Mouse (Mus musculus) adrenal gland, adult 2 months (tissue): ENCODE data around the gene Mybphl. TPM values are rescaled to one million over a fixed set of nuclear protein-coding genes. Genes with fewer than 3 reads are reported as not detected.
A peak's percentile ranks its signal among the peaks of the same experiment; 100 is the strongest.

Experiments used
- DNase-seq: peaks from one replicate; pipeline ENCODE4 v3.0.0; 2021
- polyA plus RNA-seq: library from polyadenylated mRNA; depleted of rRNA; stranded (reverse); fragments of >200 nt; gene quantifications from 2 replicates; pipeline ENCODE4 v1.2.3, GENCODE M21; 2012
- total RNA-seq, 2 experiments: library from RNA; stranded (reverse); gene quantifications; 2 replicates each; pipeline ENCODE4 v1.2.3; 2021

The Mybphl gene
- total and polyA plus RNA-seq, 3 experiments, result not detected

DNA sequence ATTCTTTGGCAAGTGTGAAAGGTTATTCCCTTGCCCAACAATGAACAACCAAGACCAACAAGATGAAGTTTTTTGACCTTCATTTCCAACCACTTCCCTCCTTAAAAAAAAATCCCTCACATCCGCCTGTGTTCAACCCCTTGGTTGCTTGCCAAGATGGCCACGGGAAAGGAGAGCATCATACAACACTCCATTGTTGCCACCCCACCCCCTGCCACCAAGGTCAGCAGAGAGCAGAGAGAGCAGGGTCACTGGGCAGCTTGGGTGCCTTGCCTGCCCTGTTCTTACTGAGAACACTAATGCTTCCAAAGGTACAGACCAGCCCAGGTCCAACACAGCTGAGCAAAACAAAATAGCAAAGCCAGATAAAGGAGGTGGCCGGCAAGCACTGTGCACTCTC, 7.6 kb downstream of the Mybphl start:
- DNase-seq, result peak; percentile 27

DNA sequence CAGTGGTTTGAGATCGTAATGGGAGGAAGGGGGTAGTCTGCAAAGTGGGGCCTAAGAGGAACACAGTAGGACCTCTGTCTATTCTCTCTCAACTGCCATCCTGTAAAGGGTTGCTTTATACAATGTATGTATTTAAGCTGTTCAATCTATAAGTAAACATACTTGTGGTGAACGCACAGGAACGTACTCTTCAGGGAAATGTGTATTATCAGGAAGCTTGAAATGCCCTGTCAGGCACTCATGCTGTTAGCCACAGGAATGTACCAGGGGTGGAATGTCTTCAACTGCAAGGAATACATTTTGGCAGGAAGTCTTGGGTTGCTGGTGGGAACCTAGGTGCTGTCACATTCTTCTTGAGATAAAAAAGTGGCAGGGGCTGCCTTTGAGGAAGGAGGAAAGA, 8.0 kb downstream of the Mybphl start:
- no peak for DNase-seq

GRCm38 (mm10) chr3:108378875-108379663, 14.4 kb downstream of the Mybphl start:
- DNase-seq, result peak; percentile 12

DNA sequence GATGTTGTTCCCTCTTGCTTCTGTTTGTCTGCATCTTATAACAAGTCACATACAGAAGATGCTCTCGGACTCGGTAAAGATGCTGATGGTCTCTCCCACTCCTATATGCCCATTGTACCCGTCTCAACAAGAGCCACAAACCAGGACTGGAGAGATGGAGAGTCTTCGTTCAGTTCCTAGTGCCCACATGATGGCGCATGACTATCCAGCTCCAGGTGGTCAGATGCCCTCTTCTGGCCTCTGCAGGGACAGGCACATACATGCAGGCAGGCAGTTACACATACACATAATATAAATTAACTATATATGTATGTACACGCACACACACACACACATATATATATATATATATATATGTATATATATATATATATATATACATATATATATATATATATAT, 16.0 kb downstream of the Mybphl start:
- no peak for DNase-seq

GRCm38 (mm10) chr3:108381945-108382875, 17.5 kb downstream of the Mybphl start:
- no peak for DNase-seq

- DNase-seq, result peak; percentile 94
Measured at GRCm38 (mm10) chr3:108383485-108384354, 19.0 kb downstream of the Mybphl start, which contains the start of gene Psrc1. Gene Psrc1 (plus strand): TSS chr3:108383839.

DNA sequence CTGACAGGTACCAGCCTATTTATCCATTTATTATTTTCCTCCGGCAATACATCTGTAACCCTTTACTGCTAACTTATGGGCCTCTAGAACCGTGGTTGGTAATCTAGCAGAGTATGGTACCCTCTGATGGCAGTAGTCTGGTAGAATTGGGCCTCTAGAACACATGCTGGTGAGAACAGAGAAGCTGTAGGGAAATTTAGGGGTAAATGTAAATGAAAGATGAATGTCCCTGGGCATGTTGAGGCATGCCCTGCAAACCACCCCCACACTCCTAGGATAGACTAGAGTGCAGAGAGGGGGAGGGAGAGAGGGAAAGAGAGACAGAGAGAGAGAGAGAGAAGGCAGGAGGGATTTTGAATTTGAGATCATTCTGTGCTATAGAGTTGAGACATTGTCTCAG, 19.7 kb downstream of the Mybphl start:
- no peak for DNase-seq

DNA sequence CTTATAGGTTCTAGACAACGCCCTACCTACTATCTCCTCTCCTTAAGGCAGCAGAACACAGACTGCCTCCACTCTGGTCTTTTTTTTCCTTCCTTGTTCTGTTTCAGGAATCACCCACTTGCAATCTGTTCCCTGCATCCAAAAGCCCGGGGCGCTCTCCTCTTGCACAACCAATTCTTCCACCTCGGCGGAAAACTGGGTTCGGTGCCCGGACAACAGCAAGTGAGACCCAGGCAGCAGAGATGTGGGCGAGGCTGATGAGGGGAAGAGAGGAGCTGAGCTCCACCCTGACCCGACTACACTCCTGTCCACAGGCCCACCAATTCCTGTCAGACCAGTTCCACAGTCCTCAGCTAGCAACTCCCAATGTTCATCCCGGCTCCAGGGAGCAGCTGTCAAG, 21.5 kb downstream of the Mybphl start:
- no peak for DNase-seq

- peak; percentile 94 for DNase-seq
Measured at GRCm38 (mm10) chr3:108389111-108389545, 24.4 kb downstream of the Mybphl start.

DNA sequence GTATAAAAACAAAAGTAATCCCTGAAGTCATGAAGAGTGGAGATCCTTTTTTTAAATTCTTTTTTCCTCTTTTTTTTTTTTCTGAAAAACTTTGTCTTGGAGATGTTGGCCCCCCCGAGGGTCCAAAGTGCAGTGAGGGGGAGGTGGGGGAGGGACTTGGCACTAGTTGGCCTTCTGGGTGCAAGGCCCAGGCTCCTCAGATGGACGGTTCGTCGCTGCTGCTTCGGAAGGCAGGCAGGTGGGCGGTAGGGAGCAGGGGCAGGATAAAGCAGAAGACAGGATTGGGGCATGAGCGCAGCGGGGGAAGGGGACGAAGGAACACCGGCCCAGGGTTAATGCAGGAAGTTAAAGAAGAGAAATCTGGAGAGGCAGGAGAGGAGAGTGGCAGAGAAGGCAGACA, 27.6 kb downstream of the Mybphl start:
- no peak for DNase-seq

DNA sequence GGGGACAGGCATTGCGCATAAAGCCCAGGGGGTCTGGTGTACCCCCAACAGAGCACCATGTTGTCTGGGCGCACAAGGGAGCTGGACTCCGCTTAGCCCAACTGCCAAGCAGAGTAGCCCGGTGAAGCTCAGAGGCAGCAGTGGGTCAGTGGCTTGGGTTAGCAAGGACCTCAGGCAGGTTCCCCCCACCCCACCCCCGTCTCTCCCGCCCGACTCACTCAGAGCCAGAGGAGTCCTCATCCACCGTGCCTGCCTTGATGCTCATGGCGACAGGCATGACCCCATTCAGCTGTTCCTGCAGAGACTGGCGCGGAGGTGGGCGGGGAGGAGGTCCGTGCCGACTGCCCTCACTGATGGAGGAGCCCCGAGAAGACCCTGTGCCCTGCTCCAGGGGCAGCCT, 28.1 kb downstream of the Mybphl start:
- no peak for DNase-seq

GRCm38 (mm10) chr3:108398281-108398680, 33.6 kb downstream of the Mybphl start:
- DNase-seq, result no peak

DNA sequence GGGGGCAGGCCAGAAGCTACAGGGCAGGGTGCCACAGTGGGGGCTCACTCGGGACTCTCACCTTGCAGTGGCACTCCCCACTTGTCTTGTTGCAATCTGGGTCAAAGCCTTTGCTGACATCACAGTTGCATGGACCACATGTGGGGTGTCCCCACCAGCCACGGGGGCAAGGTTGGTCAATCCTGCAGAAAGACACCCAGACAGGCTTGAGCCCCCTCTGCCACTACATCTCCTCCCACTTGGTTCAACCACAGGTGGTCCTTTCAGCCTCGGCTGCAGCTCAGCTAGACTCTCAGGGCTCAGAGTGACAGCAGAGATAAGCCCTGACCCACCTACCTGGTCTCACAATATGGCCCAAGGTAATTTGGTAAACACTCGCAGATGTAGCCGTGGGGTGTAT, 35.7 kb downstream of the Mybphl start:
- DNase-seq, result no peak

DNA sequence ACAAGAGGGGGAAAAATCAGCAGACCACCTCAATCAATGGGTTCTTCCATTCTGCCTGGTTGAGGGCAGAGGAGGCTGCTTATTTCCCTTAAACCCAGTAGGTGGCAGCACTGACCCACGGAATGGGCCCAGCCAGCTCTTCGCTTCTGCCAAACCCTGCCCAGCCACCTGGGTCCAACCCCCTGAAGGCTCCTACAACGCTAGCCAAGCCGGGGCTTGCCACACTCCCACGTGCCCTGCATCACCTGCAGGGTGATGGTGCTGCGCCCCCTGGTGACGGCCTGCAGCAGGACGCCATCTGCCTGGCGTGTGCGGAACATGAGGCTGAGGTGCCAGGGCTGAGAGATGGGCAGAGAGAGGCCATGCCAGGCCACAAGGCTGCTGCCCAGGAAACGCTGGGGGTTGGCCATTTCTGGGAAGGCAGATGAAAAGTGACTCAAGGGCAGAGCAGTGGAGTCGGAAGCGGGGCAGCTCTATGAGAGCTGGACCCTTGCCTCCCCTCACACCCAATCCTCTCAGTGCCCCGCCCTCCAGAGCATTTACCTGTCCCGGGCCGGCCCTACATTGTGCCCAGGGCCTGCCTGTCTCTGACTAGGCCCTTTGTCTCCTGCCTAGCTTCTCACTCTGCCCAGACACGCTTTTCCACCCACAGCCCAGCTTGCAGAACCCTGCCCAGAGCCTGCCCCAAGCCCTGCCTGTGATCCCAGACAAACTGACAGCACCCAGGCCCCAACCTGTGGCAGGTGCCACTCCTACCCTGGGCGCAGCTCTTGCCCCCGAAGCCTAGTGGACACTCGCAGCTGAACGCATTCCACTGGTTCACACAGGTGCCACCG, 37.2 kb downstream of the Mybphl start:
- peak; percentile 90 for DNase-seq

DNA sequence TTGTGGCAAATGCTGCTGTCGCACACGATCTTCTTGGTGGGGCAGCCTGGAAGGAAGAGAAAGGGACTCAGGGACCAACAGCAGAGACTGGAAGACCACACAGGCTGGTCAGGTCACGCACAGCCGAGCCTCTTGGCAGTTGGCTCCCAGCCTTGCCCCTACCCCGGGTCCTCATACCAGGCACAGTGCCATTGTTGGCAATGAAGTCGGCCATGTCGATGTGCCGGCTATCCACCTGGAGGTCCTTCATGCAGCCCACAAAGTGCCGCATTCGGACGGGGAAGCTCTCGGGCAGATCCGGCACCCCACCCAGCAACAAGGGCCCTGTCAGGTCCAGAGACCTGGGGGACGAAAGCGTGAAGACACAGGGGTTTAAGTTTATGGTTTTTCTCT, 37.8 kb downstream of the Mybphl start:
- DNase-seq, result no peak

DNA sequence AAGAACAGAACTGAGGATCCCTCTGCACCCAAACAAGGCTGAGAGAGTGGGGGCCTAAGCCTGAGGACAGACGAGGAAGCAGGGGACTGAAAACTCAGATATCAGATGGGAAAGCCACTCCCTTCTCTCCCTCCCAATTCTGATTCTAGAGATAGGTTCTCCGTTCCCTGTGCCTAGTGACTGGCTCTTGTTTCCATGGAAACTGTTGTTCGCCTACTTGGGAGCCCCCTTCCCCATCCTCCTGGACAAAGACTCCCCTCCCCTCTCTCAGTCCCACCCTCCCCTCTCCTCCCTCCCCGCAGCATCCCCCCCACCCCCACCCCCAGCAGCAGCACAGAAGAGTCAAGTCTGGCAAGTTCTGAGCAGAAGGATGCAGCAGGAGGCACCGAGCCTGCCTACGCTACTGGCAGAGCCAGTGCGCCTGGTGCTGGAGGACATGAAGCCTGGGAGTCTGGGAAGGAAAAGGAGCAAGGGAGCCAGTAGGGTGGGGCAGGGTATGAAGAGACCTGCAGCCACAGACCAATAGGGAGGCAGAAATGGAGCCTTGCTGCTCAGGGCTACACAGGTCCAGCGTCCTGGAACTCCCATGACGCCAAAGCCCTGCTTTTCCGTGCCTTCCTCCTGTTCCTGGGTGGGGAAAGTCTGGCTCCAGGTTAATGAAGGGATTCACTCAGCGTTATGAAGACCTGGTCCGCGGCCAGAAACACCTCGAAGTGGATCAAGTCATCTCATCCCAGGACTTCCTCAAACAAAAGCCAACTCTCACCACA, 41.0 kb downstream of the Mybphl start:
- DNase-seq, result no peak

DNA sequence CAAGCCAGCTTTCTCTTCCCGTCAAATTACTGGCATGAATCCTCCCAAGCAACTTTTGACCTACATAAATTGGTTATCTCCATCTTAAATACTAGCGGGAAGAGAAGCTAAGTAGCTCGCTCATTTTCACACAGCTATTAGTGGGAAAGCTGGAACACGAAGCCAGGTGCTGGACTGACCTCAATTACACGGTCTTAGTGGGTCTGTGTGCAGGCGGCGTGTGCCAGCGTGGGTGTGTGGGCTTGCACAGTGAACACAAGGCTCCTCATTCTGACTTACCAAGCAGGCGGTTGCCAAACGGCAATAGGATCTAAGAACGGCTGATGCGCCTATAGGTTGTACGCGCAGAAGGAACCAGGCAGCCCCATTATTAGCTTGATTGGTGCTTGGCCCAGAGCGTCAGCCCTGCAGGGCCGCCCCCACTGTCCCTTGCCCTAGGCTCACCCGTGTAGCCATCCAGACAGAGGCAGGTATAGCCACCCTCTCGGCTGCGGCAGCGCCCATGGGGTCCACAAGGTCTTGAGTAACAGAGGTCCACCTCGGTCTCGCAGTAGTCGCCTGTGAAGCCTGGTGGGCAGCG, 41.7 kb downstream of the Mybphl start:
- DNase-seq, result no peak

- no peak for DNase-seq
Measured at GRCm38 (mm10) chr3:108408517-108409008, 43.9 kb downstream of the Mybphl start.

DNA sequence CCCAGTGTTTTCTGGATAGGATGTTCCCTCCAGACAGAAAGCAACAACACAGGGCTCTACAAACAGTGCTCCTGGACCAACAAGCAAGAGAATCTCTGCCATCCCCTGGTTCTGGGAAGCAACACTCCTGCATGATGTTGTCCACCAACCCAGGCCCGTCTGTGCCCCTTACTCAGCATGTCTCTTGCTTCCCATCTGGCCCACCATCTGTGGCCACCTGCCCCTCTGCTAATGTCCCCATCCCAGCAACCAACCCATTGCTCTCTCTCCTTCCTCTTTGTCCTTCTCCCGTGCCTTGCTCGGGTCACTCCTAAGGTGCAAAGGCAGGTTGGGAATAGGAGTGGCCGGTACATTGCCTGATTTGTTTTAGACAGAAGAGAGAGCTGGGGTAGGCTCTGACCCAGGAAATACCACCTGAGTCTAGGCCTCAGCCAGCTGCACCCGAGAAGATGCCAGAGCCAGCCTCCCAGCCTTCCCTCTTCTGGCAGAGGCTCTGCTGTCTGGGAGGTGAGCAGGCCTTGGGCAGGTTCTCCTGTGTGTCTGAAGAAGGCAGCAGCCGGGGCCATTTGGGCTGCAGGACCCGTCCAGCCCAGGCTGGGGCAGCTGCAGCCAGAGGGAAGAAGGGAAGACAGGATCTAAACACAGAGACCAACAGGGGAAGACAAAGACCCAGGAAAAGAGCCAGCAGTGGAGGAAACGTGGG, 45.1 kb downstream of the Mybphl start:
- no peak for DNase-seq
